Mouse (Mus musculus) lung, adult 2 months (tissue): ENCODE data around the gene Anks1b. TPM values are rescaled to one million over a fixed set of nuclear protein-coding genes. Genes with fewer than 3 reads are reported as not detected.
"Not testable (repeated sequence)": the region's sequence is repeated elsewhere in the genome, so short reads cannot be mapped to it uniquely, and the experiment has no call there.

ENCODE experiments used
- DNase-seq: peaks from one replicate; pipeline ENCODE4 v3.0.0; 2022
- H3K4me1 ChIP-seq: fragments of 200-500 bp; 2 replicates; pipeline ENCODE4 v1.6.1; 2011; ENCODE audit warnings: low read length; ENCODE audit not compliant: control insufficient read depth, insufficient read depth
- H3K4me3 ChIP-seq: fragments of 200-500 bp; replicated peaks from 2 replicates; pipeline ENCODE3; 2011; ENCODE audit warnings: low read depth, mild to moderate bottlenecking, control low read depth, low read length; ENCODE audit errors: extremely low read depth
- CTCF ChIP-seq: fragments of 200-500 bp; IDR thresholded peaks from 2 replicates; pipeline ENCODE4 v1.5.1; 2011; ENCODE audit warnings: mild to moderate bottlenecking, low read length, control low read depth; ENCODE audit not compliant: insufficient read depth
- POLR2A ChIP-seq: fragments of 200-500 bp; IDR thresholded peaks from 2 replicates; pipeline ENCODE4 v1.6.1; 2011; ENCODE audit warnings: low read depth, mild to moderate bottlenecking, control low read depth, low read length, borderline replicate concordance; ENCODE audit errors: extremely low read depth
- WGBS: fragments of 180-500 bp; shearing (Covaris S2); methylation state at CpG from one replicate; pipeline ENCODE4 v1.1.7; 2018; 5-methylcytosine and 5-hydroxymethylcytosine counted together
- polyA plus RNA-seq: library from polyadenylated mRNA; depleted of rRNA; stranded (reverse); fragments of >200 nt; gene quantifications from 2 replicates; pipeline ENCODE4 v1.2.3, GENCODE M21; 2012

Anks1b gene
- polyA plus RNA-seq, 1 experiment = 0.41 TPM

DNA sequence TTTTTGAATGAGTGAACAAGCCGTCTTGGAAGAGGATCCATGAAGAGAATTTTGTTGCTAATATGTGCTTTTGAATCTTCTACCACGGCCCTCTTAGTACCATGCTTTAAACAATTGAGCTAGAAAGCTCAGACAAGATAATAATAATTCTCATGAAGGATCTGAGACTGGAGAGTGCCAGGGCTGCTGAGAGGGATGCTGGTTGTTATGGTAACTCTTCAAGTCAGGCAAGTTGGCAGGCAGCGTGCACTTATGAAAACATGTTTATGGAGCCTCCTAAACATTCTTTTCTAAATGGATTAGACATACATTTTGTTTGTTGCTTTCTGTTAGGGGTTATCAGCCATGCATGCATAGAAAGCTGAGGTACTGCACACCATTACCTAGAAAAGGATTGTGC is 734.3 kb downstream of the Anks1b start:
- no peak overlapping the region for H3K4me3 ChIP-seq
- 59% methylated on average over 3 of the region's 3 CpGs for WGBS
- DNase-seq = no peak
- no peaks in the 10 kb centered on the region for H3K4me1 ChIP-seq
- TF ChIP-seq POLR2A (no peak), CTCF (no peak)

DNA sequence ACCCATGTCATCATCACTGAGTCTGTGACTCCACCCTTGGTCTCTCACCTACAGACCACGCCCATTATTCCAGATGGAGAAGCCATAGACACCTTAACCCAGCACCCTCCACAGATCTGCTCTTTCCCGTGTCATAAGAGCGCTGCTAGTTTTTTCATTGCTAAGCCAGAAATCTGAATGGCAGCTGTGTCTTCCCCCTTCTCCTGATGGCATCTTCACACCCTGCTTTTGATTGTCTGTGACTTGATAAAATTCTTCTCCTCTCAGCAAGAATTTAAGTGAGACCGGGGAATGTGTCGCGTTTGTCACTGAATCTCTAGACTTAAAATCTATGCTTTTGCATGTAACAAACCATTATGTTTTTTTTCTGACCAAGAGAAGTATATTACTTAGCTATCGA is 736.1 kb downstream of the Anks1b start:
- no peaks in the 10 kb centered on the region for H3K4me1 ChIP-seq
- no peak for TF ChIP-seq CTCF
- no peak for TF ChIP-seq POLR2A
- WGBS = 86% methylated on average over 7 of the region's 7 CpGs
- no peak overlapping the region for H3K4me3 ChIP-seq
- no peak for DNase-seq

DNA sequence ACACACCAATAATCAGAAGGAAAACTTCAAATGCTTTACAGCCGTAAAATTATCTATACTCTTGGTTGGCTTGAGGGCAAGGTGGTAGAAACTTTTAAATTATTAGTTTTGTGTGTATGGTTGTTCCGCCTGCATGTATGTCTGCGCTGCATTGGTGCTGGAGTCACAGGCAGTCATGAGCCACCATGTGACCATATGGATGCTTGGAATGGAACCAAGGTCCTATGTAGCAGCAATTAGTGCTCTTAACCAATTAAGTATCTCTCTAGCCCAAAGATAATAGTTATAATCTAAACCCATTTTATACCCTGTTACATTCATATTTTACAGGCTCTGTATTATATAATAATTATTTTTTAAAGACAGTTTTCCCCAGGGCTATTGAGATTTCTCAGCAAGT is 739.7 kb downstream of the Anks1b start:
- WGBS = 94% methylated on average over 3 of the region's 3 CpGs
- Histone ChIP-seq H3K4me1 (no peaks in the 10 kb centered on the region), H3K4me3 (no peak overlapping the region)
- no peak for DNase-seq
- TF ChIP-seq CTCF = no peak
- no peak for TF ChIP-seq POLR2A

DNA sequence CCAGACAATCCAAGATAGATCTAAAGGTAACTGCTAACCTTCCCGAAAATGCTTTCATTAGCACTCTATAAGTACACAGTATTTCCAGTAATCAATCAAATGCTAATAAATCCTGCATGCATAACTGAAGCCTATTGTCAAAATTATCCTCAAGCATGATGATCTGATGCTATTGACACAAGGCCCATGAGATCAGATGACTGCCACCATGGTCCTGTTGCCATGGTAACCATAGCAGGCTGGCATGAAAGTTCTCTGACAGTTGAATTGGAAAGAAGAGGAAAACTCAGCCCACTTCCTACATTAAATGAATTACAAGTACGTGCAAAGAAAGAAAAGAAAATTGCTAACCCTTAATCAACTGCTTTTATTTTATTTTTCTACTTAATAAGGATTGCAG is 741.9 kb downstream of the Anks1b start:
- Histone ChIP-seq H3K4me3 (no peak overlapping the region), H3K4me1 (no peaks in the 10 kb centered on the region)
- no peak for TF ChIP-seq CTCF
- no peak for DNase-seq
- WGBS = 71% methylated on average over 2 of the region's 2 CpGs

DNA sequence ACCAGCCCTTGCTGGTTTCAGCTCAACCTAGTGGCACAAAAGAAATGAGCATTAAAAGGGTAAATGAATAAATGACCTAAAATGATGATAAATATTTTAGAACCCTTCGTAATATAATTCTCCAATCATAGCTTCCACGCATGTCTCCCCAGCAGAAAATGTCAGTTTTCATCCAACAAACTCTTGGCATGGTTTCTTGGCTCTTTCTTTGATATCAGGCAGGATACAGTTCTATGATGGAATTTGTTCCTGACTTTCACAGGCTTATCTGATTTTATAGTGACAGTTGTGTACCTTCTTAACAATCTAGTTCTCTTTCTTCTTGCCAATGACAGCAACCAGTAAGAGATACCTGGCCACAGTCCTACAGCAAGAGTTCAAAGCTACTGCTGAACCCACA is 743.3 kb downstream of the Anks1b start:
- WGBS = 69% methylated on average over 2 of the region's 2 CpGs

DNA sequence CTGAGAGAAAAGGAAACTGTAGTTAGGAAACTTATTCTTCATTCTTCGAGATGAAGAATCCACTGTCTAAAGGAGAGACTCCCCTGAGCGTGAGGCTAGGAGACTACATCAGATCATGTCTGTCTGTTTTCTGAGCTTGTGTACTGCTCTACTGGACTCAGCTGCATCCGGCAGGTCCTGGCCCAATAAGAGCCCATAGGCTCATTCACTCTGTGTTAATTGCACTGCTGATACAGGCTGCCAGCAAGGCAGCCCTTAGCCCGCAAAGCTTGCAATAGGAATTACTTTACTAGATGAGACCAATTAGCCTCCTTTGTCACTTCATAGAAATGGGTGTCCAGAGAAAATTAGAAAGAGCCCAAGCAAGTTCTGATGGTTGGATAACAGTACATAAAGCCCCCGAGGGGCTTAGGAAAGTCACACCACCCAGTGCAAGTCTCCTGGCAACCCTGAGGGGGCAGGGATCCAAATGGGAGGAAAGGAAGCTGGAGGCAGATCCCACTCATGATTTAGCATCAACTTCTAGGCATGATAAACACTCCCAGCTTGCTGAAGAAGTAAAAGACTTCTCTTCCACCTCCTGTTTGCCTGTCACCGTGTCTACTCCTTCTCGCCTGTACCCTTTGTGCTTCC is 744.5 kb downstream of the Anks1b start:
- TF ChIP-seq CTCF (no peak), POLR2A (no peak)
- 75% methylated on average over 7 of the region's 7 CpGs for WGBS
- Histone ChIP-seq H3K4me1 (no peaks in the 10 kb centered on the region), H3K4me3 (no peak overlapping the region)
- no peak for DNase-seq

More for the DNA sequence above, 743.3 kb downstream of the Anks1b start:
- no peak for DNase-seq
- Histone ChIP-seq H3K4me1 (no peaks in the 10 kb centered on the region), H3K4me3 (no peak overlapping the region)
- TF ChIP-seq POLR2A (no peak), CTCF (no peak)

DNA sequence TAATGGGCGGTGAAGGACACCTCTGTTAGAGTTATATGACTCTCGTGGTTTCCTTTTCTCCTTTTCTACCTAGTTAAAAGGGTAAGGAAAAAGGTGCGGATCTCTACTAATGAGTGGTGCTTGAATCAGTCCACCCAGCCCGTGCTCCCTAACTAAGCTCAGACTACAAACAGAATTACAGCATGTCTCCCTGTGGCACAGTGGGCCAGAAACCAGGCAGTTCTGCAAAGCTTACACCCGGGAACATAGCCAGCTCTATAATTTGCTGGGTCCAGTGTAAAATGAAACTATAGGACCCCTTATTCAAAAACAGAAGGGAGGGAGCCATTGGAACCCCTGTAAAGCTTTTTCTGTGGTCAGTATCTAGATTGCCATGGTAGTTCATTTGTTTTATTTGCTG is 754.2 kb downstream of the Anks1b start:
- no peak overlapping the region for H3K4me3 ChIP-seq
- H3K4me1 ChIP-seq = no peaks in the 10 kb centered on the region
- 76% methylated on average over 5 of the region's 5 CpGs for WGBS
- no peak for TF ChIP-seq CTCF
- no peak for TF ChIP-seq POLR2A
- no peak for DNase-seq

DNA sequence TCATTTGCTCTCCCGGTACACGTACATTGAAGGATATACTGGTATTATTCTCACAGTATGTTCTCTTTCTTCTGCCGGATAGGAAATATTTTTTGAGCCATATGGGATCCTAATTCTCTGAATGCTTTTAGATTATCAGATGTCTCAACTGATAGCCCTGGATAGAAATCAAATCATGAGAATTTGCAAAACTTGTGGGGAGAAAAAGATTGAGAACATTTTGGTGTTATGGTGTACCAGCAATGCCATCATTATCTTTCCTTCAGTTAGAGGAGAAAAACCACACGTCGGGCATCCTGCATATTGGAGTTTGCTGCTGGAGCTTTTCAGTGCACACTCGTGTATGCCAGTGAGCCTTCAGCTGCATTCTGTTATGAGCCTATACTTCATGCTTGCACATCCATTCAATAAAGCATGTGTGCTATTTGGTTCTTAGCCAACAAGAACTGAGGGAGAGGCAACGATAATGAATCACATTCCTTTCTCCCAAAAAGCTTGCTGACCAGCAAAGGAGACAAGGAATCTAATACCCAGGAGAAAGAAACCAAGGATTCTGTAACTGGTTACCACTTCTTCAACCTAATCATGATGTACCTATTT is 756.9 kb downstream of the Anks1b start:
- TF ChIP-seq POLR2A (no peak), CTCF (no peak)
- Histone ChIP-seq H3K4me1 (no peaks in the 10 kb centered on the region), H3K4me3 (no peak overlapping the region)
- WGBS = 70% methylated on average over 7 of the region's 7 CpGs
- no peak for DNase-seq

DNA sequence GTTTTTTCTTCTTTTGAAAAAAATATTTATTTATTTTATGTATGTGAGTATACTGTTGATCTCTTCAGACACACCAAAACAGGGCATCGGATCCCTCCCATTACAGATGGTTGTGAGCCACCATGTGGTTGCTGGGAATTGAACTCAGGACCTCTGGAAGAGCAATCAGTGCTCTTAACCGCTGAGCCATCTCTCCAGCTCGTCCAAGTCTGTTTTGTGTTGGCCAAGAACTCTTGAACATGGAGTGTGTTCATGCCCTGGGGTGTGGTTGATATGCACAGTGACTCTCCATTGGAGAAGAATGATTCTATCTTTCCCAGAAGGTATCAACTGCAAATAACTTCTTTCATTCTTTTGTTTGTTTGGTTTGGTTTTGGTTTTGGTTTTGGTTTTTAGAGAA is 757.5 kb downstream of the Anks1b start:
- not testable (repeated sequence) for H3K4me3 ChIP-seq, H3K4me1 ChIP-seq, DNase-seq
- WGBS = 73% methylated on average over 3 of the region's 3 CpGs

DNA sequence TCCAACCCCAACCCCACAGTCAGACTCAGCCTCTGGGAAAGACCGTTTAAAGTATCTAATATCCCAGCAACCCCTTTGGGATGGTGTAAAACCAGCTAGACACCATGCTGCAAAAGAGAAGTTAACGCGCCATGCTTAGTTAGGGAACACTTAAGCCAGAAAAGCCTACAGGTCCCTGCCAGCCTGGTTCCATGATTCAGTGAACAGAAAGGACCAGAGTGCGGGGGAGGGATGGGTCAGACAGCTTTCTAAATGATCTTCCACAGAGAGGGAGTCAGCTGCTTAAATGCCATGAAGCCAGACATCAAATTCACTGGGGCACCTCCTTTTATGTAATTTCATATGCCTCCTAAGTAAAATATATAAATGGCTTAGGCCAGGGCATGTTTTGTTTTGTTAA is 764.0 kb downstream of the Anks1b start:
- TF ChIP-seq CTCF (no peak), POLR2A (no peak)
- Histone ChIP-seq H3K4me1 (no peaks in the 10 kb centered on the region), H3K4me3 (no peak overlapping the region)
- 85% methylated on average over 4 of the region's 4 CpGs for WGBS
- no peak for DNase-seq

DNA sequence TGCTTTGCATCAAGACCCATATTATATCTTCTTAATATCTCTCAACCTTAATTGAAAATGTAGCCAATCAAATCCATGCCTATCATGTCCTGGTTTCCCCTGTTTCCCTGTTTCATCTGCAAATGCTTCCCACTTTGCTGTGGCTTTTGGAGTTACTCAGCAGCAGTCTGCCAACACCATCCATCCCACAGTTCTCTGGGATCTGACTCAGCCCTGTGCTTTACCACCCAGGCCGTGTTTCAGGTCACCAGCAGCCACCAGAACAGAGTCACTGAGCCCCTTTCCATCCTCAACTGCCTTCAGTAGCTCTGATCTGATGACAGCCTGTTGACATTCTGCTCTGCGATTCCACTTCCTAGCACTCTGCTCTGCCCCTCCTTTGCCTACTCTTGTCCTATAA is 776.4 kb downstream of the Anks1b start:
- Histone ChIP-seq H3K4me3 (no peak overlapping the region), H3K4me1 (no peaks in the 10 kb centered on the region)
- no peak for TF ChIP-seq CTCF
- TF ChIP-seq POLR2A = no peak
- no peak for DNase-seq
- 59% methylated on average over 2 of the region's 2 CpGs for WGBS
